Mouse (Mus musculus): ENCODE measurements around the gene Ankrd45. TPM values are rescaled to one million over a fixed set of nuclear protein-coding genes. Genes with fewer than 3 reads are reported as not detected.
A peak's percentile ranks its signal among the peaks of the same experiment; 100 is the strongest.
"Not testable (repeated sequence)": the region's sequence is repeated elsewhere in the genome, so short reads cannot be mapped to it uniquely, and the experiment has no call there.

Ankrd45 gene
- polyA plus RNA-seq, 1 experiment from 2014 or later: 1.6 TPM

- 1% methylated on average over 41 of the region's 41 CpGs for WGBS
- peak within 1 kb of the TSS; percentile 62 for H3K4me3 ChIP-seq (ENCODE audit: low read depth, low read length)
- peaks cover 7% of the 10 kb centered on the region for H3K4me1 ChIP-seq (replicated peaks; ENCODE audit: control insufficient read depth, insufficient read depth, low read length)
- H3K9me3 ChIP-seq (ENCODE audit: control insufficient read depth, low read length): no peaks in the 10 kb centered on the region
- peaks cover 9% of the 10 kb centered on the region; the same call in 1 of the 2 replicates for H3K36me3 ChIP-seq (ENCODE audit: control insufficient read depth, insufficient read depth, low read length)
- H3K27ac ChIP-seq (ENCODE audit: low read depth): peak within 1 kb of the TSS; percentile 71
- peak within 1 kb of the TSS; percentile 67 for H3K9ac ChIP-seq (ENCODE audit: low read length)
- DNase-seq (ENCODE audit: low spot score) (peak; percentile 99), ATAC-seq (replicated peaks; ENCODE audit: low FRiP score, low TSS enrichment, low read depth) (peak; percentile 95)
- no peaks in the 10 kb centered on the region for H3K27me3 ChIP-seq (replicated peaks; ENCODE audit: control insufficient read depth, insufficient read depth, low read length)
- peak within 1 kb of the TSS; percentile 79 for H3K4me2 ChIP-seq (ENCODE audit: low read length)
Measured at GRCm38 (mm10) chr1:161130726-161131664, 11.5 kb upstream of the Ankrd45 start, which contains the start of gene Klhl20. Gene Klhl20 (minus strand): TSS chr1:161131511.

GRCm38 (mm10) chr1:161139496-161139895, 3.0 kb upstream of the Ankrd45 start:
- WGBS: 77% methylated on average over 2 of the region's 2 CpGs
- ATAC-seq (replicated peaks; ENCODE audit: low FRiP score, low TSS enrichment, low read depth) (no peak), DNase-seq (ENCODE audit: low spot score) (no peak)

GRCm38 (mm10) chr1:161140026-161140762, 2.3 kb upstream of the Ankrd45 start:
- Histone ChIP-seq H3K9ac (ENCODE audit: low read length) (no peak overlapping the region), H3K4me2 (ENCODE audit: low read length) (no peak overlapping the region), H3K27ac (ENCODE audit: low read depth) (no peak overlapping the region), H3K9me3 (ENCODE audit: control insufficient read depth, low read length) (no peaks in the 10 kb centered on the region), H3K4me3 (ENCODE audit: low read depth, low read length) (no peak overlapping the region), H3K4me1 (replicated peaks; ENCODE audit: control insufficient read depth, insufficient read depth, low read length) (no peaks in the 10 kb centered on the region; the same call in 1 of the 2 replicates), H3K27me3 (replicated peaks; ENCODE audit: control insufficient read depth, insufficient read depth, low read length) (no peaks in the 10 kb centered on the region), H3K36me3 (ENCODE audit: control insufficient read depth, insufficient read depth, low read length) (no peaks in the 10 kb centered on the region)
- DNase-seq (ENCODE audit: low spot score): no peak
- WGBS: 78% methylated on average over 9 of the region's 9 CpGs
- ATAC-seq (replicated peaks; ENCODE audit: low FRiP score, low TSS enrichment, low read depth): no peak

More at GRCm38 (mm10) chr1:161139496-161139895, 3.0 kb upstream of the Ankrd45 start:
- Histone ChIP-seq H3K4me2 (ENCODE audit: low read length) (no peak overlapping the region), H3K4me1 (replicated peaks; ENCODE audit: control insufficient read depth, insufficient read depth, low read length) (no peaks in the 10 kb centered on the region; the same call in 1 of the 2 replicates), H3K4me3 (ENCODE audit: low read depth, low read length) (no peak overlapping the region), H3K9me3 (ENCODE audit: control insufficient read depth, low read length) (no peaks in the 10 kb centered on the region), H3K36me3 (ENCODE audit: control insufficient read depth, insufficient read depth, low read length) (no peaks in the 10 kb centered on the region), H3K27me3 (replicated peaks; ENCODE audit: control insufficient read depth, insufficient read depth, low read length) (no peaks in the 10 kb centered on the region), H3K9ac (ENCODE audit: low read length) (no peak overlapping the region), H3K27ac (ENCODE audit: low read depth) (no peak overlapping the region)

GRCm38 (mm10) chr1:161143216-161143615, 725 bp downstream of the Ankrd45 start:
- Histone ChIP-seq H3K9me3 (ENCODE audit: control insufficient read depth, low read length) (no peaks in the 10 kb centered on the region), H3K9ac (ENCODE audit: low read length) (no peak overlapping the region), H3K27me3 (replicated peaks; ENCODE audit: control insufficient read depth, insufficient read depth, low read length) (no peaks in the 10 kb centered on the region), H3K36me3 (ENCODE audit: control insufficient read depth, insufficient read depth, low read length) (no peaks in the 10 kb centered on the region), H3K4me2 (ENCODE audit: low read length) (peak overlapping the region; percentile 58; the same call in 1 of the 2 replicates), H3K27ac (ENCODE audit: low read depth) (no peak overlapping the region), H3K4me1 (replicated peaks; ENCODE audit: control insufficient read depth, insufficient read depth, low read length) (no peaks in the 10 kb centered on the region; the same call in 1 of the 2 replicates), H3K4me3 (ENCODE audit: low read depth, low read length) (no peak overlapping the region)
- ATAC-seq (replicated peaks; ENCODE audit: low FRiP score, low TSS enrichment, low read depth): no peak
- DNase-seq (ENCODE audit: low spot score): no peak
- 88% methylated on average over 7 of the region's 7 CpGs for WGBS

GRCm38 (mm10) chr1:161145611-161146010, 3.1 kb downstream of the Ankrd45 start:
- not testable (repeated sequence) for H3K4me2 ChIP-seq (ENCODE audit: low read length); H3K27ac ChIP-seq (ENCODE audit: low read depth); H3K9me3 ChIP-seq (ENCODE audit: control insufficient read depth, low read length); H3K9ac ChIP-seq (ENCODE audit: low read length); H3K4me3 ChIP-seq (ENCODE audit: low read depth, low read length); DNase-seq (ENCODE audit: low spot score); H3K4me1 ChIP-seq (replicated peaks; ENCODE audit: control insufficient read depth, insufficient read depth, low read length); ATAC-seq (replicated peaks; ENCODE audit: low FRiP score, low TSS enrichment, low read depth); H3K36me3 ChIP-seq (ENCODE audit: control insufficient read depth, insufficient read depth, low read length); H3K27me3 ChIP-seq (replicated peaks; ENCODE audit: control insufficient read depth, insufficient read depth, low read length)
- 82% methylated on average over 8 of the region's 8 CpGs for WGBS

GRCm38 (mm10) chr1:161147888-161148287, 5.4 kb downstream of the Ankrd45 start:
- Histone ChIP-seq H3K27me3 (replicated peaks; ENCODE audit: control insufficient read depth, insufficient read depth, low read length) (no peaks in the 10 kb centered on the region), H3K4me3 (ENCODE audit: low read depth, low read length) (no peak overlapping the region), H3K4me2 (ENCODE audit: low read length) (no peak overlapping the region), H3K36me3 (ENCODE audit: control insufficient read depth, insufficient read depth, low read length) (no peaks in the 10 kb centered on the region), H3K9me3 (ENCODE audit: control insufficient read depth, low read length) (no peaks in the 10 kb centered on the region), H3K4me1 (replicated peaks; ENCODE audit: control insufficient read depth, insufficient read depth, low read length) (no peaks in the 10 kb centered on the region), H3K9ac (ENCODE audit: low read length) (no peak overlapping the region), H3K27ac (ENCODE audit: low read depth) (no peak overlapping the region)
- ATAC-seq (replicated peaks; ENCODE audit: low FRiP score, low TSS enrichment, low read depth) (no peak), DNase-seq (ENCODE audit: low spot score) (no peak)
- 72% methylated on average over 2 of the region's 2 CpGs for WGBS

GRCm38 (mm10) chr1:161151098-161151497, 8.6 kb downstream of the Ankrd45 start:
- WGBS: 80% methylated on average over 6 of the region's 6 CpGs
- Histone ChIP-seq H3K4me1 (replicated peaks; ENCODE audit: control insufficient read depth, insufficient read depth, low read length) (no peaks in the 10 kb centered on the region), H3K4me2 (ENCODE audit: low read length) (no peak overlapping the region)

GRCm38 (mm10) chr1:161156546-161156945, 14.1 kb downstream of the Ankrd45 start:
- no peaks in the 10 kb centered on the region for H3K36me3 ChIP-seq (ENCODE audit: control insufficient read depth, insufficient read depth, low read length)
- no peak overlapping the region for H3K4me3 ChIP-seq (ENCODE audit: low read depth, low read length)
- no peaks in the 10 kb centered on the region for H3K4me1 ChIP-seq (replicated peaks; ENCODE audit: control insufficient read depth, insufficient read depth, low read length)
- WGBS: 88% methylated on average over 10 of the region's 10 CpGs
- no peak overlapping the region for H3K27ac ChIP-seq (ENCODE audit: low read depth)
- H3K27me3 ChIP-seq (replicated peaks; ENCODE audit: control insufficient read depth, insufficient read depth, low read length): no peaks in the 10 kb centered on the region
- no peaks in the 10 kb centered on the region for H3K9me3 ChIP-seq (ENCODE audit: control insufficient read depth, low read length)
- no peak overlapping the region for H3K4me2 ChIP-seq (ENCODE audit: low read length)
- ATAC-seq (replicated peaks; ENCODE audit: low FRiP score, low TSS enrichment, low read depth): no peak
- no peak overlapping the region for H3K9ac ChIP-seq (ENCODE audit: low read length)
- DNase-seq (ENCODE audit: low spot score): no peak

More at GRCm38 (mm10) chr1:161151098-161151497, 8.6 kb downstream of the Ankrd45 start:
- H3K27ac ChIP-seq (ENCODE audit: low read depth): no peak overlapping the region
- H3K27me3 ChIP-seq (replicated peaks; ENCODE audit: control insufficient read depth, insufficient read depth, low read length): no peaks in the 10 kb centered on the region
- no peaks in the 10 kb centered on the region for H3K36me3 ChIP-seq (ENCODE audit: control insufficient read depth, insufficient read depth, low read length)
- DNase-seq (ENCODE audit: low spot score) (no peak), ATAC-seq (replicated peaks; ENCODE audit: low FRiP score, low TSS enrichment, low read depth) (no peak)
- H3K9me3 ChIP-seq (ENCODE audit: control insufficient read depth, low read length): no peaks in the 10 kb centered on the region
- H3K4me3 ChIP-seq (ENCODE audit: low read depth, low read length): no peak overlapping the region
- H3K9ac ChIP-seq (ENCODE audit: low read length): no peak overlapping the region

Measured in intestine, embryonic 14.5 days (tissue).